Mouse (Mus musculus) stomach, embryonic 15.5 days (tissue): ENCODE results near the gene 9530003J23Rik. TPM values are rescaled to one million over a fixed set of nuclear protein-coding genes. Genes with fewer than 3 reads are reported as not detected.
A peak's percentile ranks its signal among the peaks of the same experiment; 100 is the strongest.

Experiments
- ATAC-seq: fragments of 200-750 bp; cut with Nextera tagmentation; 2 replicates; pipeline ENCODE4 v1.8.0; 2017; ENCODE audit warnings: low read depth, moderate number of reproducible peaks, moderate TSS enrichment; ENCODE audit not compliant: insufficient read depth, low FRiP score
- H3K27ac ChIP-seq: fragments of 300-500 bp; sonication (generic); 2 replicates; pipeline ENCODE4 v1.5.1; 2015; ENCODE audit warnings: mild to moderate bottlenecking, inconsistent platforms
- H3K27me3 ChIP-seq: fragments of 300-500 bp; sonication (generic); replicated peaks from 2 replicates; pipeline ENCODE4 v1.6.1; 2015; ENCODE audit warnings: inconsistent platforms
- H3K36me3 ChIP-seq: fragments of 300-500 bp; sonication (generic); 2 replicates; pipeline ENCODE4 v1.6.1; 2015; ENCODE audit warnings: inconsistent platforms
- H3K4me1 ChIP-seq: fragments of 300-500 bp; sonication (generic); 2 replicates; pipeline ENCODE4 v1.6.1; 2015; ENCODE audit warnings: inconsistent platforms
- H3K4me2 ChIP-seq: fragments of 300-500 bp; sonication (generic); 2 replicates; pipeline ENCODE4 v1.6.1; 2015; ENCODE audit warnings: mild to moderate bottlenecking, inconsistent platforms
- H3K4me3 ChIP-seq: fragments of 300-500 bp; sonication (generic); replicated peaks from 2 replicates; pipeline ENCODE4 v1.5.1; 2015; ENCODE audit warnings: inconsistent platforms
- H3K9ac ChIP-seq: fragments of 300-500 bp; sonication (generic); 2 replicates; pipeline ENCODE4 v1.6.1; 2015; ENCODE audit warnings: inconsistent platforms
- H3K9me3 ChIP-seq: fragments of 300-500 bp; sonication (generic); 2 replicates; pipeline ENCODE4 v1.6.1; 2016; ENCODE audit warnings: inconsistent platforms
- WGBS: fragments of 180-500 bp; shearing (Covaris S2); methylation state at CpG from one replicate; pipeline ENCODE4 v1.1.7; 2015; 5-methylcytosine and 5-hydroxymethylcytosine counted together
- polyA plus RNA-seq: library from polyadenylated mRNA; unstranded; fragments of >200 nt; fragmentation: Nextera tagmentation; extraction: Ambion mirVana; gene quantifications from 2 replicates; pipeline ENCODE4 v1.2.1, GENCODE M21; 2015

The 9530003J23Rik gene
- polyA plus RNA-seq, 1 experiment from 2014 or later, result not detected

DNA sequence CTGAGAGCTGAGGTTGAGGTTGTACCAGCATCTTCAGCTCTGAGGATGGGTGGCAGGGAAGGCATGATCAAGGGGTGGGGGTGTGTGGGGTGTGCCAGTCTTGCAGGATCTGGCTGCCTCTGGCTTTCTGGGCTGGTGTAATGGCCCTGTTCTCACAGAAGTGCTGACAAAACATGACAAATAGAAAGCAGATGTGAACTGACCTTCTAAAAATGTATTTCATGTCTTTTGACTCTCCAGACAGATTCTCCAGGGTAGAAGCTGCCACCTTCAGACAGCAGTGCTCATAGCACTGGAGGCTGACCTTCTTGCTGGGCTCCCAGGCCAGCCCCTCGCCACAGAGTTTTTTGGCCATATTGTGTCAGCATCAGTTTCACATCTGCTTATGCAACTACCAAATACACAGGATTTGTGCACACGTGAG is 34.9 kb downstream of the 9530003J23Rik start:
- H3K9me3 ChIP-seq, result no peaks in the 10 kb centered on the region
- ATAC-seq, result no peak
- peaks cover 9% of the 10 kb centered on the region; the same call in 1 of the 2 replicates for H3K4me1 ChIP-seq
- WGBS, result 49% methylated on average over 2 of the region's 2 CpGs
- H3K4me2 ChIP-seq, result no peak overlapping the region
- no peak overlapping the region for H3K9ac ChIP-seq
- no peak overlapping the region for H3K4me3 ChIP-seq
- H3K36me3 ChIP-seq, result no peaks in the 10 kb centered on the region
- no peak overlapping the region for H3K27ac ChIP-seq
- H3K27me3 ChIP-seq, result no peaks in the 10 kb centered on the region

DNA sequence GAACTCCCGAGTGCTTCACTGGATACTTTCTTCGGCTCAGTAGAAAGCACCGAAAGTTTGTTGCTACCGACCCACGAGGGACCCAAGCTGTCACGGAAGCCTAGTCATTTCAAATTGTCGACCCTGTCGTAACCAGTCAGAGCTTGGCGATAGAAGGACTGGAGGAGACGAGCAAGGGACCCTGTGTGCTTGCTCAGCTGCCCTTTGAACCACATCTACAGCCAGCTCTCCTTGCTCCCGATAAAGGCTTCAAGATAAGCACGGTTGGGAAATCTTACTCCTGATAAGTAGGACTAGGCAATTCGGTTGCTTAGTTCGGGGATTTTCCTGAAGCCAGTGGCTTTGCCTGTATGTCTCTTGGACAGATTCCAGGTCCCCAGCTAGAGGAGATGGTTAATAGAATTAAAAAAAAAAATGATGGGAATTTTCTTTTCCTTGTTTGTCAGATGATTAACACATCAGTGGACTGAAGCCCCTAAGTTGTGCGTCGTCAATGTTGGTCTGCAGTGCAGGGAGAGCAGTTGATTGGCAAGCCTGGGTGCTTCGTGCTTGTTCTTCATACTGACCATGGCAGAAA is 35.4 kb downstream of the 9530003J23Rik start:
- ATAC-seq, result peak; percentile 43; the same call in 1 of the 2 replicates
- H3K27ac ChIP-seq, result no peak overlapping the region
- H3K27me3 ChIP-seq, result no peaks in the 10 kb centered on the region
- H3K9me3 ChIP-seq, result no peaks in the 10 kb centered on the region
- H3K9ac ChIP-seq, result no peak overlapping the region
- 45% methylated on average over 17 of the region's 17 CpGs for WGBS
- no peak overlapping the region for H3K4me3 ChIP-seq
- H3K4me1 ChIP-seq, result peaks cover 9% of the 10 kb centered on the region; the same call in 1 of the 2 replicates
- no peaks in the 10 kb centered on the region for H3K36me3 ChIP-seq
- 0 out of 2 replicates have a peak overlapping the region, but pooled peaks have one; percentile 9 for H3K4me2 ChIP-seq

DNA sequence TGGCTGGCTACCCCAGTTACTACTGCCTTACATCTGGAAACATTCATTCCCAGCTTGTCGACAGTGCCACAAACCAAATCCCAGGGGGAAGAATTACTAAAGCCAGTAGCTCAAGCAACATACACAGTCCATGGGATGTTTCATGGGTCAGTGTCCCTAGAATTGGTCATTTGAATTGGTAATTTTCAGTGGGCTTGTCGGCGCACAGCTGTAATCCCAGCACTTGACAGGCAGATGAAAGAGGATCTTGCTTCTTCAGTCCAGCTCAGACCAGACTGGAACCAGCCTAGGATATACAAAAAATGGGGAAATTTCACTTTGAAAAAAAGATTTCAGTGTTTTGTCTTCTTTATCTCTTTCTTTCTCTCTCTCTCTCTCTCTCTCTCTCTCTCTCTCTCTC is 38.8 kb downstream of the 9530003J23Rik start:
- no peak overlapping the region for H3K4me3 ChIP-seq
- no peaks in the 10 kb centered on the region for H3K9me3 ChIP-seq
- ATAC-seq, result no peak
- H3K9ac ChIP-seq, result no peak overlapping the region
- peaks cover 9% of the 10 kb centered on the region; the same call in 1 of the 2 replicates for H3K4me1 ChIP-seq
- no peak overlapping the region for H3K4me2 ChIP-seq
- no peaks in the 10 kb centered on the region for H3K27me3 ChIP-seq
- no peak overlapping the region for H3K27ac ChIP-seq
- 78% methylated on average over 3 of the region's 3 CpGs for WGBS
- H3K36me3 ChIP-seq, result no peaks in the 10 kb centered on the region

DNA sequence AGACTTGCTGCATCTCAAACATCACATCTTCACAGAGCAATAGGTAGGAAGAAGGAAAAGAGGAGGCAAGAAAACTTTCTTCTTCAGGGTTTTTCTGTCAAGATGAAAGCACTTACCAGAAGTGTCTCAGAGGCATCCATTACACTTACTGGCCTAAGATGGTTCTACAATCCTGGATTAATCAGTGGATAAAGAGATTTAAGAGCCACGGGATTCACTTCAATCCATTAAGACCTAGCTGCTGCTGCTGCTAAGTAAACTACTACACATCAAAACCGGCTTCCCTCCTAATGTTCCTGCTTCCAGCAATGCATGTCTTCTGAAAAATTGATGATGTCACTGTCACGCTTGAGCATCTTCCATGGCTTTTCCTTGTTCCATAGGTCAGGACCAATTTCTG is 41.8 kb downstream of the 9530003J23Rik start:
- H3K27me3 ChIP-seq, result no peaks in the 10 kb centered on the region
- no peak overlapping the region for H3K9ac ChIP-seq
- H3K9me3 ChIP-seq, result no peaks in the 10 kb centered on the region
- 68% methylated on average over 3 of the region's 3 CpGs for WGBS
- no peaks in the 10 kb centered on the region for H3K4me1 ChIP-seq
- H3K4me2 ChIP-seq, result no peak overlapping the region
- no peaks in the 10 kb centered on the region for H3K36me3 ChIP-seq
- no peak overlapping the region for H3K4me3 ChIP-seq
- no peak for ATAC-seq
- H3K27ac ChIP-seq, result no peak overlapping the region

DNA sequence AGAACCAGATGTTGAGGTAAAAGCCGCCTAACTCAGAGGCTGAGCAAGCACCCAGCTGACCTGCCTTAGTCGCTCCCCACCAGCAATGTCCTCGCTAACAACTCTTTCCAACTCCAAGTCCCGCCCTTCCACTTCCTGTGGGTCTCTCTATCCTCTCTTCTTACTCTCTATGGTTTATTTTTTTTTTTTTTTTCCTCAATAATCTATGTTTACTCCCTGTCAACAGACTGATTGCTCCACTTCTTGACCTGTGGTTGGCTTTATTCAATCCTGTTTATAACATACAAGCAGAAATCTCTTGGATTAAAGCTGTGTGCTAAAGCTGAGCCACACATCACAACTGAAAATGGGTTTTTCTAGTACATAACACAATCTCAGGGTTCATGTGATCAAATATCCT is 42.8 kb downstream of the 9530003J23Rik start:
- Histone ChIP-seq H3K27me3 (no peaks in the 10 kb centered on the region), H3K27ac (no peak overlapping the region), H3K4me1 (no peaks in the 10 kb centered on the region), H3K9me3 (no peaks in the 10 kb centered on the region), H3K4me3 (no peak overlapping the region), H3K36me3 (no peaks in the 10 kb centered on the region), H3K4me2 (no peak overlapping the region), H3K9ac (no peak overlapping the region)
- no peak for ATAC-seq
- WGBS, result 94% methylated on average over 4 of the region's 4 CpGs

DNA sequence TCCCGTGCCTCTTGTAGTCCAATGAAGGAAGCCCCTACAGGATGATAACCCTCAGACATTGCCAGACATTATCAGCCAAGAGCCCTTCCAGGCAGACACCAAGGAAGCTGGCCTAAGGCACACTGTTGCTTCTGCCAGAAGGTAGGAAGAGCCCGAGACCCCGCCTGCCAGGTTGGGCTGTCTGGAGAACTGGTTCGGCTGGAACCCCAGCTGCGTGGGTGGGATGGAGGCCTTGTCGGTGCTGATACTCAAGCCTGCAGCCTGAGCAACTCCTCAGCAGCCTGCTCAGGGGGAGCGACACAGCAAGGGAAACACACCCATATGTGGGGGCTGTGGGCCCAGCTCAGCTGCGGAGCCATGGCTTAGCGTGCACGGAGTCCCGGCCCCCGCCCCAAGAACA is 43.5 kb downstream of the 9530003J23Rik start:
- peak; percentile 35; the same call in 1 of the 2 replicates for ATAC-seq
- Histone ChIP-seq H3K27ac (no peak overlapping the region; the same call in 1 of the 2 replicates), H3K4me3 (no peak overlapping the region), H3K4me1 (no peaks in the 10 kb centered on the region), H3K36me3 (no peaks in the 10 kb centered on the region), H3K4me2 (no peak overlapping the region), H3K9me3 (no peaks in the 10 kb centered on the region), H3K27me3 (no peaks in the 10 kb centered on the region), H3K9ac (no peak overlapping the region)
- WGBS, result 70% methylated on average over 12 of the region's 12 CpGs

DNA sequence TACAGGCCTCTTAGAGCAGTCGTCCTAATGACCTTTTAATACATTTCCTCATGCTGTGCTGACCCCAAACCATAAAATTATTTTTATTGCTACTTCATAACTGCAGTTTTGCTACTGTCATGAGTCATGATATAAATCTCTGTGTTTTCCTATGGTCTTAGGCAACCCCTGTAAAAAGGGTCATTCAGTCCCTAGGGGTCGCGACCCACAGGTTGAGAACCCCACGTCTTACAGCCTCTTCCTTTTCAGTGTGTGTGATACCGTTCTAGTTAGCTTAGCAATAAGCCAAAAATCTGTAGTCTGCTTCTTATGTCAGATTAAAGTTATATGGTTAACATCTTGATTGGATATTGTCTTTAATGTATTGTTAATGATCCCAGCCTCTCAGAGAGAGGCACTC is 45.1 kb downstream of the 9530003J23Rik start:
- ATAC-seq, result no peak
- Histone ChIP-seq H3K4me2 (no peak overlapping the region), H3K27ac (no peak overlapping the region), H3K9me3 (no peaks in the 10 kb centered on the region), H3K27me3 (no peaks in the 10 kb centered on the region), H3K4me3 (no peak overlapping the region), H3K4me1 (no peaks in the 10 kb centered on the region), H3K36me3 (no peaks in the 10 kb centered on the region), H3K9ac (no peak overlapping the region)
- WGBS, result 74% methylated on average over 5 of the region's 5 CpGs

DNA sequence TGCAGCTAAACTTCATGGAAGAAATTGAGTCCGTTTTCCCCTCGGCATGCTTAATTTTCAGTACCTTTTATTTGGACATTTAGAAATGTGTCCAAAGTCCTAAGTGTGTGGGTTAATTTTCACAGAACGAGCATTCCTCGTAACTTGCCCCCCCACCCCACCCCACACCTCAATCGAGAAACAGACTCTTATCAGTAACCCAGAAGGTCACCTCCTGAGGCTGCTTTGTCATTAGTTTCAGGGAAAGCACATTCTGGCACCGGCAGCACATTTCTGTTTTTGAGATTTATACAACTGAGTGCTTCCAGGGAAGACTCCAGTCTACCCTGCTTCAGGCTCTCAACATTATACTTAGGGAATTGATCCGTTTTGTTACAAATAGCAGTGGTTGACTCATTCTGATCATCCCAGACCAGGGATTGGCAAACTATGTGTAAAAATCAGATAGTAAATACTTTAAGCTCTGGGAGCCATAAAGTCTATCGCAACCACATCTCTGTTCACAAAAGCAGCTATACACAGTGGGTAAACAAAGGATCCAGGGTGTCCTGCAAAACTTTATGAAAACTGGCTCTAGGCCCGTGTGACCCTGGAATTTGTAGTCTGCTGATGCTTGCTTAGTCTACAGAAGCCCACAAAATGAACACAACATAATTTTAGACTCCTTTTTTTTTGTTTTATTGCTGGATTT is 53.0 kb downstream of the 9530003J23Rik start:
- no peak overlapping the region for H3K4me3 ChIP-seq
- H3K4me1 ChIP-seq, result no peaks in the 10 kb centered on the region
- no peaks in the 10 kb centered on the region for H3K36me3 ChIP-seq
- H3K27ac ChIP-seq, result 0 out of 2 replicates have a peak overlapping the region, but pooled peaks have one; percentile 7
- no peaks in the 10 kb centered on the region for H3K9me3 ChIP-seq
- no peak for ATAC-seq
- H3K27me3 ChIP-seq, result no peaks in the 10 kb centered on the region
- 38% methylated on average over 9 of the region's 9 CpGs for WGBS
- H3K9ac ChIP-seq, result no peak overlapping the region
- no peak overlapping the region for H3K4me2 ChIP-seq

Other genes starting within 250 kb of the 9530003J23Rik start
- not detected in 2 replicates for gene Lrrc10, start 193.4 kb downstream of the 9530003J23Rik start, polyA plus RNA-seq
- gene Cct2, start 174.9 kb downstream of the 9530003J23Rik start, polyA plus RNA-seq, result 227 and 229 TPM in 2 replicates
- 18.4 and 18.8 TPM in 2 replicates for gene Frs2, start 90.2 kb downstream of the 9530003J23Rik start, polyA plus RNA-seq
- gene Yeats4, start 14.2 kb downstream of the 9530003J23Rik start, polyA plus RNA-seq, result 62.4 and 64.3 TPM in 2 replicates
- gene Lyz2, start 43.6 kb upstream of the 9530003J23Rik start, polyA plus RNA-seq, result 290 and 332 TPM in 2 replicates
- gene Lyz1, start 54.2 kb upstream of the 9530003J23Rik start, polyA plus RNA-seq, result 1.9 and 2.7 TPM in 2 replicates
- gene Cpsf6, start 141.3 kb upstream of the 9530003J23Rik start, polyA plus RNA-seq, result 117 and 129 TPM in 2 replicates